Mouse (Mus musculus) kidney, postnatal 4 days (tissue): ENCODE measurements around the gene Olfr231.

Experiments used
- DNase-seq, 2 experiments: peaks; one replicate each; pipeline ENCODE4 v3.0.0; 2021; ENCODE audit warnings: mixed read lengths in 2 of 2

Olfr231 gene

GRCm38 (mm10) chr1:174121062-174121461, at the start of gene Olfr231:
Gene Olfr231 (minus strand): TSS chr1:174121162.
- DNase-seq = no peak

- no peak for DNase-seq
Observed at GRCm38 (mm10) chr1:174169024-174169423, 48.1 kb upstream of the Olfr231 start.

- DNase-seq = no peak
Observed at GRCm38 (mm10) chr1:174159095-174159494, 38.1 kb upstream of the Olfr231 start.

GRCm38 (mm10) chr1:174158512-174158911, 37.5 kb upstream of the Olfr231 start:
- no peak for DNase-seq

GRCm38 (mm10) chr1:174157622-174158021, 36.7 kb upstream of the Olfr231 start:
- no peak for DNase-seq

GRCm38 (mm10) chr1:174155333-174155732, 34.4 kb upstream of the Olfr231 start, which contains the start of gene Olfr420:
Gene Olfr420 (plus strand): TSS chr1:174155633.
- no peak for DNase-seq

GRCm38 (mm10) chr1:174149289-174149688, 28.3 kb upstream of the Olfr231 start:
- no peak for DNase-seq

- DNase-seq = no peak
Observed at GRCm38 (mm10) chr1:174146696-174147095, 25.7 kb upstream of the Olfr231 start.

- DNase-seq = no peak
Observed at GRCm38 (mm10) chr1:174141384-174141783, 20.4 kb upstream of the Olfr231 start.

- no peak for DNase-seq
Observed at GRCm38 (mm10) chr1:174131999-174132398, 11.0 kb upstream of the Olfr231 start.

- DNase-seq = no peak
Observed at GRCm38 (mm10) chr1:174131217-174131616, 10.3 kb upstream of the Olfr231 start, which contains the start of gene Olfr424. Gene Olfr424 (plus strand): TSS chr1:174131517.

- DNase-seq = no peak
Observed at GRCm38 (mm10) chr1:174103735-174104134, 17.2 kb downstream of the Olfr231 start.

GRCm38 (mm10) chr1:174096591-174096990, 24.4 kb downstream of the Olfr231 start, which contains the start of gene Olfr427:
Gene Olfr427 (plus strand): TSS chr1:174096891.
- no peak for DNase-seq

GRCm38 (mm10) chr1:174084031-174084430, 36.9 kb downstream of the Olfr231 start, which contains the start of gene Olfr429:
Gene Olfr429 (plus strand): TSS chr1:174084331.
- DNase-seq = no peak

GRCm38 (mm10) chr1:174066305-174066704, 54.7 kb downstream of the Olfr231 start, which contains the start of gene Olfr430:
Gene Olfr430 (plus strand): TSS chr1:174066605.
- DNase-seq = no peak
